Mouse (Mus musculus) heart, adult 2 months (tissue): ENCODE measurements at regions not wholly inside any gene's neighbourhood (a gene's known extent, or its start where the extent isn't known, plus 50 kb on each side); places are given as distances from the start of the nearest gene placed in this dataset.

Experiments
- DNase-seq, 2 experiments: peaks; one replicate each; pipeline ENCODE4 v3.0.0; 2021
- H3K27ac ChIP-seq: fragments of 200-600 bp; 2 replicates; pipeline ENCODE4 v1.8.1; 2022
- H3K27me3 ChIP-seq: fragments of 200-500 bp; 2 replicates; pipeline ENCODE4 v1.6.1; 2012; ENCODE audit warnings: mild to moderate bottlenecking, low read length, inconsistent platforms, mixed read lengths; ENCODE audit not compliant: control insufficient read depth, insufficient read depth
- H3K36me3 ChIP-seq: fragments of 200-500 bp; 2 replicates; pipeline ENCODE4 v1.6.1; 2012; ENCODE audit warnings: low read length, inconsistent platforms; ENCODE audit not compliant: control insufficient read depth, insufficient read depth
- H3K4me1 ChIP-seq: fragments of 200-500 bp; 2 replicates; pipeline ENCODE4 v1.6.1; 2011; ENCODE audit warnings: low read length; ENCODE audit not compliant: control insufficient read depth, insufficient read depth
- H3K4me3 ChIP-seq: fragments of 200-600 bp; 2 replicates; pipeline ENCODE4 v1.8.1; 2022
- H3K79me2 ChIP-seq: fragments of 200-500 bp; replicated peaks from 2 replicates; pipeline ENCODE4 v1.6.1; 2012; ENCODE audit warnings: mild to moderate bottlenecking, inconsistent platforms, low read length, moderate library complexity, mixed read lengths; ENCODE audit not compliant: control insufficient read depth, insufficient read depth
- H3K9ac ChIP-seq: fragments of 200-500 bp; 2 replicates; pipeline ENCODE4 v1.6.1; 2012; ENCODE audit warnings: low read depth, mild to moderate bottlenecking, control low read depth, inconsistent platforms, low read length, mixed read lengths
- CTCF ChIP-seq: fragments of 200-600 bp; IDR thresholded peaks from 2 replicates; pipeline ENCODE4 v1.8.1; 2022; ENCODE audit warnings: antibody characterized with exemption, mild to moderate bottlenecking, moderate library complexity
- EP300 ChIP-seq: fragments of 200-500 bp; IDR thresholded peaks from 2 replicates; pipeline ENCODE4 v1.6.1; 2011; ENCODE audit warnings: low read depth, low read length, control low read depth; ENCODE audit not compliant: insufficient read depth
- POLR2A ChIP-seq: fragments of 200-500 bp; IDR thresholded peaks from 2 replicates; pipeline ENCODE4 v1.6.1; 2011; ENCODE audit warnings: mild to moderate bottlenecking, low read depth, low read length, control low read depth; ENCODE audit not compliant: insufficient read depth
- WGBS: fragments of 180-500 bp; shearing (Covaris S2); methylation state at CpG from one replicate; pipeline ENCODE4 v1.1.7; 2018; 5-methylcytosine and 5-hydroxymethylcytosine counted together
- intact Hi-C: fragments of 180-260 bp; cut with DNase I; formaldehyde crosslinking; loops from one replicate; pipeline ENCODE4 v1.15.1; 2025

- H3K27ac ChIP-seq = no peak overlapping the region; the same call in 1 of the 2 replicates
- DNase-seq = no peak
- intact Hi-C loops = no loop called here
- peaks cover 1% of the 10 kb centered on the region for H3K4me1 ChIP-seq
- 86% methylated on average over 2 of the region's 2 CpGs for WGBS
- no peak for TF ChIP-seq CTCF
- TF ChIP-seq POLR2A = no peak
- no peak for TF ChIP-seq EP300
- H3K4me3 ChIP-seq = no peak overlapping the region
- H3K79me2 ChIP-seq = no peaks in the 10 kb centered on the region
- no peaks in the 10 kb centered on the region for H3K36me3 ChIP-seq
- no peaks in the 10 kb centered on the region for H3K27me3 ChIP-seq
- H3K9ac ChIP-seq = no peak overlapping the region
Observed at GRCm38 (mm10) chr6:51150916-51151315, 281.6 kb upstream of the Nfe2l3 start.

GRCm38 (mm10) chr6:51156836-51157370, 275.6 kb upstream of the Nfe2l3 start:
- TF ChIP-seq CTCF (no peak), POLR2A (no peak), EP300 (no peak)
- no peak overlapping the region for H3K9ac ChIP-seq
- H3K79me2 ChIP-seq = no peaks in the 10 kb centered on the region
- H3K36me3 ChIP-seq = no peaks in the 10 kb centered on the region
- no peaks in the 10 kb centered on the region for H3K27me3 ChIP-seq
- H3K4me1 ChIP-seq = peaks cover 4% of the 10 kb centered on the region; the same call in 1 of the 2 replicates
- DNase-seq = no peak
- no peak overlapping the region for H3K27ac ChIP-seq
- intact Hi-C loops = no loop called here
- 36% methylated on average over 8 of the region's 8 CpGs for WGBS
- H3K4me3 ChIP-seq = no peak overlapping the region

DNA sequence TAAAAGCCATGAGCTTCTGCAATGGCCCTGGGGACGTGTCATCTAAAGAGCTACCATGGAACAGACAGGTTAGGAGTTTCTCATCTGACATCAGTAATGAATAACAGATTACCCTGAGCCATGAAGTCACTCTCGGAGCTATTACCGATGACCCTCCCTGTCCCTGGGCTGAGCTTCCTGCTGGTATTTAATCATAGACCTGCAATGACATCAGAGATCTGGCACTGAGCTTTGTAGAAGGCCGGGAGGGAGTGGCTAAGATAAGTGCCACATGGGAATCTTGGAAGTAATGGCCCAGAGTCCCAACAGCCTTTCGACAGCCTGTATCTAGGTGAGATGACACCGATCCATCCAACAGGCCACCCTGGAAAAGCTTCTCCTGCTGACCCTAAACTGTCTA, 271.3 kb upstream of the Nfe2l3 start:
- 48% methylated on average over 6 of the region's 6 CpGs for WGBS
- no peak overlapping the region for H3K9ac ChIP-seq
- no peaks in the 10 kb centered on the region for H3K79me2 ChIP-seq
- no peak overlapping the region for H3K4me3 ChIP-seq
- H3K36me3 ChIP-seq = no peaks in the 10 kb centered on the region
- H3K27ac ChIP-seq = peak overlapping the region; percentile 23; the same call in 1 of the 2 replicates
- peaks cover 6% of the 10 kb centered on the region for H3K4me1 ChIP-seq
- intact Hi-C loops = no loop called here
- no peaks in the 10 kb centered on the region for H3K27me3 ChIP-seq
- no peak for TF ChIP-seq EP300
- no peak for TF ChIP-seq CTCF
- no peak for TF ChIP-seq POLR2A
- DNase-seq = no peak

DNA sequence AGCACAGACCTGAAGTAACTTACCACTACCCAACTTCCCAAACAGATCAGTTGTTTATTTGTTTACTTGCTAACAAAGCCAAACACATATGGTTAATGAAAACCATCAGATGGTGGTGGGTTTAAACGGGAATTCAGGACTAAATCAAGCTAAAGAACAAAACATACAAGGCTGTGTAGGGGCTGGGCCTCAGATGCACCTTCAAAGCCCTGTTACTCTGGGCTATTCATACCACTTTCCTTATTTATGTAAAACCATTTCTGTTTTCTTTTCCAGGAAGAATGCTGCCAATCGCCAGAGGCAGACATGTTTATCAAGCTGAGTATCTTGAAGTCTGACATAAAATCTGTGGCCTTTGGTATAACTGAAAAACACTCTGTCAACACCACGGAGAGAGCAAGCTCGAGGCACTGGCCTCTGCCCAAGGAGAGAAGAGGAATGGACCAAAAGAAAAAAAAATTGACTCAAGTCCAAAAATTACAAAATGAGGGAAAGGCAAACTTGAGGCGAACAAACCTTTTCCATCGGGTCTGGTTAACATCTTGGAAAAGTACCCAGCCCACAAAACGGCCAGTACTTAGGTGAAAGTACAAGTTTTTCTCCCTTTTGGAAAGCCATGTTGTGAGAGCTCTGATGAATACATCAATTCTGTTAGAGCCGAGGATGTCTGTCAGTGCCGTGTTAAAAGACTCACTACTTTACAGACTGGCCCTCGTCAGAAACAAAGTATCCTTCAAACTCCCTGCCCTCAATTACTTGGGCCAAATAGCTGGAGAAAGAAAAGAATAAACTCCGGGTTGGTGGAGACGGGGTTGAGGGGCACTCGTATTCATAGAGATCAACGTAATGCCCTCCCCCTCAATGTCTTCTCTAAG, 270.0 kb upstream of the Nfe2l3 start:
- DNase-seq = peak in 1 of 2 experiments; percentile 49
- Histone ChIP-seq H3K27ac (peak overlapping the region; percentile 72), H3K79me2 (no peaks in the 10 kb centered on the region), H3K27me3 (no peaks in the 10 kb centered on the region), H3K9ac (no peak overlapping the region), H3K36me3 (no peaks in the 10 kb centered on the region), H3K4me1 (peaks cover 1% of the 10 kb centered on the region), H3K4me3 (no peak overlapping the region)
- intact Hi-C loops = no loop called here
- WGBS = 61% methylated on average over 14 of the region's 14 CpGs
- TF ChIP-seq POLR2A = no peak
- no peak for TF ChIP-seq EP300
- no peak for TF ChIP-seq CTCF

GRCm38 (mm10) chr6:51163266-51163665, 269.2 kb upstream of the Nfe2l3 start:
- DNase-seq = peak; percentile 53 to 72
- H3K27ac ChIP-seq = peak overlapping the region; percentile 72
- H3K36me3 ChIP-seq = no peaks in the 10 kb centered on the region
- intact Hi-C loops = no loop called here
- H3K4me1 ChIP-seq = peaks cover 3% of the 10 kb centered on the region
- no peak for TF ChIP-seq POLR2A
- TF ChIP-seq CTCF = peak; percentile 32; the same call in 1 of the 2 replicates
- no peaks in the 10 kb centered on the region for H3K27me3 ChIP-seq
- H3K79me2 ChIP-seq = no peaks in the 10 kb centered on the region
- H3K9ac ChIP-seq = no peak overlapping the region
- 31% methylated on average over 5 of the region's 5 CpGs for WGBS
- H3K4me3 ChIP-seq = no peak overlapping the region

- H3K9ac ChIP-seq = no peak overlapping the region
- TF ChIP-seq CTCF = no peak
- TF ChIP-seq POLR2A = no peak
- TF ChIP-seq EP300 = no peak
Observed at GRCm38 (mm10) chr6:51163882-51164281, 268.6 kb upstream of the Nfe2l3 start.

More at GRCm38 (mm10) chr6:51163882-51164281, 268.6 kb upstream of the Nfe2l3 start:
- H3K4me1 ChIP-seq = peaks cover 3% of the 10 kb centered on the region
- intact Hi-C loops = no loop called here
- H3K36me3 ChIP-seq = no peaks in the 10 kb centered on the region
- no peak overlapping the region for H3K4me3 ChIP-seq
- H3K27me3 ChIP-seq = no peaks in the 10 kb centered on the region
- WGBS = 61% methylated on average over 4 of the region's 4 CpGs
- no peak for DNase-seq
- no peaks in the 10 kb centered on the region for H3K79me2 ChIP-seq
- H3K27ac ChIP-seq = peak overlapping the region; percentile 63
